Mouse (Mus musculus) lung, embryonic 15.5 days (tissue): ENCODE results near the gene Apmap. TPM values are rescaled to one million over a fixed set of nuclear protein-coding genes. Genes with fewer than 3 reads are reported as not detected.
A peak's percentile ranks its signal among the peaks of the same experiment; 100 is the strongest.

Experiments
- ATAC-seq: fragments of 200-750 bp; cut with Nextera tagmentation; 2 replicates; pipeline ENCODE4 v1.8.0; 2017; ENCODE audit warnings: moderate number of reproducible peaks, borderline replicate concordance; ENCODE audit not compliant: low FRiP score, low TSS enrichment; ENCODE audit errors: extremely low read depth
- H3K27ac ChIP-seq: fragments of 300-500 bp; sonication (generic); 2 replicates; pipeline ENCODE4 v1.5.1; 2015; ENCODE audit warnings: moderate library complexity, mild to moderate bottlenecking, inconsistent platforms
- H3K27me3 ChIP-seq: fragments of 300-500 bp; sonication (generic); 2 replicates; pipeline ENCODE4 v1.6.1; 2015; ENCODE audit warnings: inconsistent platforms
- H3K36me3 ChIP-seq: fragments of 300-500 bp; sonication (generic); 2 replicates; pipeline ENCODE4 v1.6.1; 2015; ENCODE audit warnings: inconsistent platforms
- H3K4me1 ChIP-seq: fragments of 300-500 bp; sonication (generic); 2 replicates; pipeline ENCODE4 v1.6.1; 2015; ENCODE audit warnings: inconsistent platforms
- H3K4me2 ChIP-seq: fragments of 300-500 bp; sonication (generic); 2 replicates; pipeline ENCODE4 v1.6.1; 2015; ENCODE audit warnings: inconsistent platforms, mild to moderate bottlenecking, moderate library complexity
- H3K4me3 ChIP-seq: fragments of 300-500 bp; sonication (generic); 2 replicates; pipeline ENCODE4 v1.5.1; 2015; ENCODE audit warnings: mild to moderate bottlenecking, inconsistent platforms
- H3K9ac ChIP-seq: fragments of 300-500 bp; sonication (generic); 2 replicates; pipeline ENCODE4 v1.6.1; 2015; ENCODE audit warnings: inconsistent platforms
- H3K9me3 ChIP-seq: fragments of 300-500 bp; sonication (generic); 2 replicates; pipeline ENCODE4 v1.6.1; 2016; ENCODE audit warnings: inconsistent platforms
- WGBS: fragments of 180-500 bp; shearing (Covaris S2); methylation state at CpG from one replicate; pipeline ENCODE4 v1.1.7; 2015; 5-methylcytosine and 5-hydroxymethylcytosine counted together
- polyA plus RNA-seq: library from polyadenylated mRNA; unstranded; fragments of >200 nt; fragmentation: Nextera tagmentation; extraction: Ambion mirVana; gene quantifications from 2 replicates; pipeline ENCODE4 v1.2.1, GENCODE M21; 2015

Apmap gene
- polyA plus RNA-seq, 1 experiment from 2014 or later: 53.7 TPM

GRCm38 (mm10) chr2:150608872-150609560, 649 bp upstream of the Apmap start:
- H3K9ac ChIP-seq: peak overlapping the region; percentile 82; the same call in 1 of the 2 replicates
- ATAC-seq: peak; percentile 61; the same call in 1 of the 2 replicates
- WGBS: under 1% methylated on average over 10 of the region's 10 CpGs

GRCm38 (mm10) chr2:150607086-150607485, 1.3 kb downstream of the Apmap start:
- H3K9me3 ChIP-seq: no peaks in the 10 kb centered on the region
- 46% methylated on average over 1 of the region's 1 CpGs for WGBS
- ATAC-seq: no peak
- peak overlapping the region; percentile 71 for H3K4me2 ChIP-seq
- H3K36me3 ChIP-seq: 0 out of 2 replicates have a peak, but pooled peaks cover 3% of the 10 kb centered on the region
- peaks cover 12% of the 10 kb centered on the region for H3K4me1 ChIP-seq
- peak overlapping the region; percentile 82; the same call in 1 of the 2 replicates for H3K9ac ChIP-seq
- H3K4me3 ChIP-seq: peak overlapping the region; percentile 96
- no peaks in the 10 kb centered on the region for H3K27me3 ChIP-seq
- no peak overlapping the region for H3K27ac ChIP-seq

More at GRCm38 (mm10) chr2:150608872-150609560, 649 bp upstream of the Apmap start:
- Histone ChIP-seq H3K4me1 (peaks cover 12% of the 10 kb centered on the region), H3K4me3 (peak overlapping the region; percentile 96), H3K27ac (peak overlapping the region; percentile 21; the same call in 1 of the 2 replicates), H3K4me2 (peak overlapping the region; percentile 71), H3K36me3 (0 out of 2 replicates have a peak, but pooled peaks cover 3% of the 10 kb centered on the region), H3K27me3 (no peaks in the 10 kb centered on the region), H3K9me3 (no peaks in the 10 kb centered on the region)

GRCm38 (mm10) chr2:150604802-150605201, 3.6 kb downstream of the Apmap start:
- no peak overlapping the region for H3K27ac ChIP-seq
- H3K9ac ChIP-seq: no peak overlapping the region
- no peak overlapping the region for H3K4me2 ChIP-seq
- 0 out of 2 replicates have a peak, but pooled peaks cover 3% of the 10 kb centered on the region for H3K36me3 ChIP-seq
- no peaks in the 10 kb centered on the region for H3K9me3 ChIP-seq
- no peak overlapping the region for H3K4me3 ChIP-seq
- no peak for ATAC-seq
- peaks cover 12% of the 10 kb centered on the region for H3K4me1 ChIP-seq
- no peaks in the 10 kb centered on the region for H3K27me3 ChIP-seq
- 82% methylated on average over 2 of the region's 2 CpGs for WGBS

- ATAC-seq: no peak
- Histone ChIP-seq H3K4me1 (peaks cover 2% of the 10 kb centered on the region), H3K9ac (no peak overlapping the region)
Observed at GRCm38 (mm10) chr2:150602166-150602565, 6.2 kb downstream of the Apmap start.

GRCm38 (mm10) chr2:150600263-150600662, 8.1 kb downstream of the Apmap start:
- no peak for ATAC-seq
- H3K4me1 ChIP-seq: no peaks in the 10 kb centered on the region
- no peaks in the 10 kb centered on the region for H3K36me3 ChIP-seq
- H3K27me3 ChIP-seq: no peaks in the 10 kb centered on the region
- WGBS: 94% methylated on average over 2 of the region's 2 CpGs
- no peak overlapping the region for H3K27ac ChIP-seq
- no peak overlapping the region for H3K9ac ChIP-seq
- no peak overlapping the region for H3K4me2 ChIP-seq
- no peaks in the 10 kb centered on the region for H3K9me3 ChIP-seq
- H3K4me3 ChIP-seq: no peak overlapping the region

More at GRCm38 (mm10) chr2:150602166-150602565, 6.2 kb downstream of the Apmap start:
- H3K9me3 ChIP-seq: no peaks in the 10 kb centered on the region
- WGBS: 92% methylated on average over 2 of the region's 2 CpGs
- no peak overlapping the region for H3K4me3 ChIP-seq
- H3K36me3 ChIP-seq: 0 out of 2 replicates have a peak, but pooled peaks cover 3% of the 10 kb centered on the region
- H3K27ac ChIP-seq: no peak overlapping the region
- no peak overlapping the region for H3K4me2 ChIP-seq
- H3K27me3 ChIP-seq: no peaks in the 10 kb centered on the region

- Histone ChIP-seq H3K27ac (no peak overlapping the region), H3K4me1 (no peaks in the 10 kb centered on the region), H3K9me3 (no peaks in the 10 kb centered on the region), H3K9ac (no peak overlapping the region), H3K4me2 (no peak overlapping the region), H3K36me3 (peaks cover 12% of the 10 kb centered on the region), H3K4me3 (no peak overlapping the region), H3K27me3 (no peaks in the 10 kb centered on the region)
- WGBS: 73% methylated on average over 3 of the region's 3 CpGs
- ATAC-seq: no peak
Observed at GRCm38 (mm10) chr2:150595411-150596190, 12.8 kb downstream of the Apmap start.

- H3K9ac ChIP-seq: no peak overlapping the region
- no peaks in the 10 kb centered on the region for H3K9me3 ChIP-seq
- H3K4me3 ChIP-seq: no peak overlapping the region
- H3K36me3 ChIP-seq: peaks cover 42% of the 10 kb centered on the region
- no peaks in the 10 kb centered on the region for H3K27me3 ChIP-seq
- no peak overlapping the region for H3K4me2 ChIP-seq
- H3K27ac ChIP-seq: no peak overlapping the region
- H3K4me1 ChIP-seq: no peaks in the 10 kb centered on the region
- no peak for ATAC-seq
- WGBS: 76% methylated on average over 11 of the region's 11 CpGs
Observed at GRCm38 (mm10) chr2:150589076-150589475, 19.3 kb downstream of the Apmap start.

GRCm38 (mm10) chr2:150579628-150580027, 28.7 kb downstream of the Apmap start:
- WGBS: 74% methylated on average over 1 of the region's 1 CpGs
- Histone ChIP-seq H3K27me3 (no peaks in the 10 kb centered on the region), H3K36me3 (peaks cover 7% of the 10 kb centered on the region; the same call in 1 of the 2 replicates), H3K4me2 (no peak overlapping the region), H3K9me3 (no peaks in the 10 kb centered on the region), H3K4me1 (no peaks in the 10 kb centered on the region), H3K9ac (no peak overlapping the region), H3K27ac (no peak overlapping the region), H3K4me3 (no peak overlapping the region)
- ATAC-seq: no peak

GRCm38 (mm10) chr2:150578603-150579002, 29.8 kb downstream of the Apmap start:
- Histone ChIP-seq H3K27me3 (no peaks in the 10 kb centered on the region), H3K4me2 (no peak overlapping the region), H3K4me1 (no peaks in the 10 kb centered on the region), H3K9me3 (no peaks in the 10 kb centered on the region), H3K27ac (no peak overlapping the region), H3K4me3 (no peak overlapping the region), H3K9ac (no peak overlapping the region), H3K36me3 (peaks cover 3% of the 10 kb centered on the region; the same call in 1 of the 2 replicates)
- 70% methylated on average over 5 of the region's 5 CpGs for WGBS
- no peak for ATAC-seq

GRCm38 (mm10) chr2:150576256-150576655, 32.1 kb downstream of the Apmap start:
- no peak for ATAC-seq

GRCm38 (mm10) chr2:150572463-150572862, 35.9 kb downstream of the Apmap start:
- H3K9ac ChIP-seq: no peak overlapping the region
- WGBS: 89% methylated on average over 3 of the region's 3 CpGs
- ATAC-seq: no peak
- no peak overlapping the region for H3K27ac ChIP-seq
- H3K4me3 ChIP-seq: no peak overlapping the region
- no peak overlapping the region for H3K4me2 ChIP-seq
- H3K4me1 ChIP-seq: no peaks in the 10 kb centered on the region
- no peaks in the 10 kb centered on the region for H3K36me3 ChIP-seq
- no peaks in the 10 kb centered on the region for H3K27me3 ChIP-seq
- H3K9me3 ChIP-seq: no peaks in the 10 kb centered on the region

More at GRCm38 (mm10) chr2:150576256-150576655, 32.1 kb downstream of the Apmap start:
- Histone ChIP-seq H3K9ac (no peak overlapping the region), H3K36me3 (no peaks in the 10 kb centered on the region), H3K4me3 (no peak overlapping the region), H3K27ac (no peak overlapping the region), H3K4me1 (no peaks in the 10 kb centered on the region), H3K4me2 (no peak overlapping the region), H3K27me3 (no peaks in the 10 kb centered on the region), H3K9me3 (no peaks in the 10 kb centered on the region)
- WGBS: 92% methylated on average over 1 of the region's 1 CpGs

- 83% methylated on average over 2 of the region's 2 CpGs for WGBS
- no peak for ATAC-seq
- H3K9me3 ChIP-seq: no peaks in the 10 kb centered on the region
Observed at GRCm38 (mm10) chr2:150570761-150571160, 37.6 kb downstream of the Apmap start.

More at GRCm38 (mm10) chr2:150570761-150571160, 37.6 kb downstream of the Apmap start:
- Histone ChIP-seq H3K4me2 (no peak overlapping the region), H3K4me3 (no peak overlapping the region), H3K4me1 (no peaks in the 10 kb centered on the region), H3K27ac (no peak overlapping the region), H3K9ac (no peak overlapping the region), H3K36me3 (no peaks in the 10 kb centered on the region), H3K27me3 (no peaks in the 10 kb centered on the region)
